Mouse (Mus musculus): ENCODE measurements at regions not wholly inside any gene's neighbourhood (a gene's known extent, or its start where the extent isn't known, plus 50 kb on each side); places are given as distances from the start of the nearest gene placed in this dataset.

- DNase-seq (ENCODE audit: low read depth, low spot score) = no peak
Measured at GRCm38 (mm10) chr13:44131916-44132315, 347.3 kb downstream of the Cd83 start.

- no peak for DNase-seq (ENCODE audit: low read depth, low spot score)
Measured at GRCm38 (mm10) chr13:44132510-44132909, 347.9 kb downstream of the Cd83 start.

GRCm38 (mm10) chr13:44133436-44133835 lies 348.9 kb downstream of the Cd83 start:
- DNase-seq (ENCODE audit: low read depth, low spot score) = no peak

- DNase-seq (ENCODE audit: low read depth, low spot score) = no peak
Measured at GRCm38 (mm10) chr13:44141181-44141580, 356.6 kb downstream of the Cd83 start.

- DNase-seq (ENCODE audit: low read depth, low spot score) = no peak
Measured at GRCm38 (mm10) chr13:44145441-44145840, 360.9 kb downstream of the Cd83 start.

GRCm38 (mm10) chr13:44147841-44148240 lies 363.3 kb downstream of the Cd83 start:
- DNase-seq (ENCODE audit: low read depth, low spot score) = no peak

GRCm38 (mm10) chr13:44149499-44149898 lies 364.9 kb downstream of the Cd83 start:
- no peak for DNase-seq (ENCODE audit: low read depth, low spot score)

GRCm38 (mm10) chr13:44151526-44151925 lies 367.0 kb downstream of the Cd83 start:
- DNase-seq (ENCODE audit: low read depth, low spot score) = no peak

GRCm38 (mm10) chr13:44152806-44153613 lies 368.4 kb downstream of the Cd83 start:
- no peak for DNase-seq (ENCODE audit: low read depth, low spot score)

GRCm38 (mm10) chr13:44153784-44154183 lies 369.2 kb downstream of the Cd83 start:
- no peak for DNase-seq (ENCODE audit: low read depth, low spot score)

- no peak for DNase-seq (ENCODE audit: low read depth, low spot score)
Measured at GRCm38 (mm10) chr13:44155956-44156355, 371.4 kb downstream of the Cd83 start.

GRCm38 (mm10) chr13:44156546-44156945 lies 372.0 kb downstream of the Cd83 start:
- DNase-seq (ENCODE audit: low read depth, low spot score) = no peak

GRCm38 (mm10) chr13:44157236-44157635 lies 372.7 kb downstream of the Cd83 start:
- DNase-seq (ENCODE audit: low read depth, low spot score) = no peak

- no peak for DNase-seq (ENCODE audit: low read depth, low spot score)
Measured at GRCm38 (mm10) chr13:44158364-44158763, 373.8 kb downstream of the Cd83 start.

- no peak for DNase-seq (ENCODE audit: low read depth, low spot score)
Measured at GRCm38 (mm10) chr13:44159346-44159745, 374.8 kb downstream of the Cd83 start.

- DNase-seq (ENCODE audit: low read depth, low spot score) = no peak
Measured at GRCm38 (mm10) chr13:44164746-44165145, 380.2 kb downstream of the Cd83 start.

GRCm38 (mm10) chr13:44167186-44167585 lies 382.6 kb downstream of the Cd83 start:
- DNase-seq (ENCODE audit: low read depth, low spot score) = no peak

GRCm38 (mm10) chr13:44168186-44168585 lies 383.6 kb downstream of the Cd83 start:
- no peak for DNase-seq (ENCODE audit: low read depth, low spot score)

- DNase-seq (ENCODE audit: low read depth, low spot score) = no peak
Measured at GRCm38 (mm10) chr13:44171639-44172038, 387.1 kb downstream of the Cd83 start.

- no peak for DNase-seq (ENCODE audit: low read depth, low spot score)
Measured at GRCm38 (mm10) chr13:44172701-44173100, 388.1 kb downstream of the Cd83 start.

GRCm38 (mm10) chr13:44174236-44174635 lies 389.7 kb downstream of the Cd83 start:
- no peak for DNase-seq (ENCODE audit: low read depth, low spot score)

- DNase-seq (ENCODE audit: low read depth, low spot score) = no peak
Measured at GRCm38 (mm10) chr13:44175300-44176036, 390.9 kb downstream of the Cd83 start.

- no peak for DNase-seq (ENCODE audit: low read depth, low spot score)
Measured at GRCm38 (mm10) chr13:44176121-44176520, 391.5 kb downstream of the Cd83 start.

Measured in embryo, embryonic 11.5 days (tissue).